In the genomic region with DNA sequence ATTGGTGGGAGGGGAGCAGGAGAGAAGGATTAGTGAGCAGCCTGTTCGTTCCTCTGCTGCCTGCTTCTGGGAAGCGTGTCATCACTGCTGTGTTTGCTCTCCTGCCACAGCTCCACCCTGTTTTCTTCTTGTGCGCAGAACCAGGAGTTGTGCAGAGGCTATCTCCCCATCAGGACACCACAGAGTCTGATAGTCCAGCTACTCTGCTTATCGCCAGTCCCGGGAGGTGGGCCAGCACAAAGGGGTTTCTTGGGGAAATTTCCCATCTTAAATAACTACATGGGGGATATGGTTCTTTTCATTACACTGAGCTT, we compare ENCODE assay signal across 8 mouse cellular contexts. TPM values are rescaled to one million over a fixed set of nuclear protein-coding genes. Genes with fewer than 3 reads are reported as not detected.
A peak's percentile ranks its signal among the peaks of the same experiment; 100 is the strongest.
DNase-seq lines count a peak whose midpoint lies in the region; ATAC-seq lines count a peak whose summit lies in the region.

No protein-coding gene starts in this region.

- H3K36me3 ChIP-seq in megakaryocyte, embryonic 14.5 days (replicated peaks; ENCODE audit: low read length): peaks cover 15% of the 10 kb centered on the region
- no peaks in the 10 kb centered on the region for H3K36me3 ChIP-seq in embryonic facial prominence, embryonic 14.5 days (ENCODE audit: control insufficient read depth, insufficient read depth, low read length)
- peaks cover 16% of the 10 kb centered on the region for H3K36me3 ChIP-seq in limb, embryonic 10.5 days

- peak overlapping the region; percentile 42 for H3K4me2 ChIP-seq in embryonic facial prominence, embryonic 14.5 days (ENCODE audit: low read depth, low read length)

- no peaks in the 10 kb centered on the region for H3K27me3 ChIP-seq in megakaryocyte, embryonic 14.5 days (replicated peaks)
- no peaks in the 10 kb centered on the region for H3K27me3 ChIP-seq in embryonic facial prominence, embryonic 14.5 days (replicated peaks; ENCODE audit: control insufficient read depth, insufficient read depth, low read length)
- H3K27me3 ChIP-seq in limb, embryonic 10.5 days (ENCODE audit: low read depth, poor library complexity, severe bottlenecking): no peaks in the 10 kb centered on the region

- H3K4me3 ChIP-seq in megakaryocyte, embryonic 14.5 days (replicated peaks): peak overlapping the region; percentile 77
- H3K4me3 ChIP-seq in embryonic facial prominence, embryonic 14.5 days (ENCODE audit: low read depth, low read length): no peak overlapping the region
- H3K4me3 ChIP-seq in limb, embryonic 10.5 days: no peak overlapping the region

- DNase-seq in embryonic facial prominence, embryonic 14.5 days (ENCODE audit: low spot score): peak; percentile 61
- DNase-seq in limb, embryonic 10.5 days (ENCODE audit: low spot score): no peak
- peak; percentile 55 to 72 for DNase-seq in spleen, postnatal 4 days (ENCODE audit: low spot score in 2 of 2)
- DNase-seq in adrenal gland, adult 18-20 months (ENCODE audit: low spot score in 2 of 2): no peak
- DNase-seq in layer of hippocampus, adult 11-12 months (ENCODE audit: low spot score): no peak
- no peak for DNase-seq in gastrocnemius, postnatal 10 days

- peak overlapping the region; percentile 15; the same call in 1 of the 2 replicates for H3K9ac ChIP-seq in embryonic facial prominence, embryonic 14.5 days (ENCODE audit: low read depth, low read length)

- H3K27ac ChIP-seq in embryonic facial prominence, embryonic 14.5 days (replicated peaks; ENCODE audit: low read depth, low read length): peak overlapping the region; percentile 78
- peak overlapping the region; percentile 84 for H3K27ac ChIP-seq in limb, embryonic 10.5 days

- ATAC-seq in megakaryocyte, adult 5-6 weeks (ENCODE audit: poor library complexity, severe bottlenecking): no peak
- peak; percentile 67 for ATAC-seq in embryonic facial prominence, embryonic 14.5 days (ENCODE audit: low read depth)

- 15% methylated on average over 5 of the region's 5 CpGs for WGBS in embryonic facial prominence, embryonic 14.5 days
- 53% methylated on average over 5 of the region's 5 CpGs for WGBS in limb, embryonic 10.5 days

- peaks cover 6% of the 10 kb centered on the region; the same call in 1 of the 2 replicates for H3K9me3 ChIP-seq in megakaryocyte, embryonic 14.5 days
- no peaks in the 10 kb centered on the region for H3K9me3 ChIP-seq in embryonic facial prominence, embryonic 14.5 days (ENCODE audit: control insufficient read depth, low read length)
- no peaks in the 10 kb centered on the region for H3K9me3 ChIP-seq in limb, embryonic 10.5 days (replicated peaks)

- H3K4me1 ChIP-seq in megakaryocyte, embryonic 14.5 days: peaks cover 79% of the 10 kb centered on the region
- H3K4me1 ChIP-seq in embryonic facial prominence, embryonic 14.5 days (ENCODE audit: control insufficient read depth, insufficient read depth, low read length): peaks cover 60% of the 10 kb centered on the region
- H3K4me1 ChIP-seq in limb, embryonic 10.5 days: peaks cover 77% of the 10 kb centered on the region

RNA-seq across cellular contexts. Expression of a gene that starts 11.3 kb away (rescaled TPM):
- polyA plus RNA-seq in megakaryocyte, embryonic 14.5 days (2012; ENCODE audit: insufficient read depth, low replicate concordance): 4.7 and 5.8 TPM in 2 replicates
- 5.4 and 6.5 TPM in 2 replicates for total RNA-seq in megakaryocyte, adult 5-6 weeks (2015)
- 7.5 and 8.9 TPM in 2 replicates for total RNA-seq in megakaryocyte, adult 5-6 weeks (2017)
- 52.0 and 61.2 TPM in 2 replicates for polyA plus RNA-seq in embryonic facial prominence, embryonic 14.5 days (2014; fragmentation: Nextera tagmentation; extraction: Ambion mirVana)
- 47.5 and 59.2 TPM in 2 replicates for polyA plus RNA-seq in limb, embryonic 10.5 days (2016; fragmentation: Nextera tagmentation; extraction: Ambion mirVana)
- 100 to 1,000 TPM in 1 of 2 experiments, 10 to 100 TPM in 1; 81.9 to 153 TPM for total RNA-seq in adrenal gland, adult 18-20 months (2021)
- total RNA-seq in gastrocnemius, postnatal 10 days (2021): 10 to 100 TPM; 39.9 to 51.8 TPM

Comparison
In these comparisons a context has a peak if more than half of its experiments do, and no peak if none do; other contexts are left out.
1. DNase-seq: peak in embryonic facial prominence, embryonic 14.5 days (single experiment) and spleen, postnatal 4 days (2 of 2); none in limb, embryonic 10.5 days (single experiment), adrenal gland, adult 18-20 months (0 of 2), layer of hippocampus, adult 11-12 months (single experiment) and gastrocnemius, postnatal 10 days (single experiment).
2. RNA of a gene that starts 11.3 kb away (total RNA-seq): 81.9 to 153 TPM in adrenal gland, adult 18-20 months and 39.9 to 51.8 TPM in gastrocnemius, postnatal 10 days; 5.4 to 8.9 TPM in megakaryocyte, adult 5-6 weeks; every median in the first group is over 4 times any median in the second.